Mouse (Mus musculus) frontal cortex, adult (tissue): ENCODE measurements at regions not wholly inside any gene's neighbourhood (a gene's known extent, or its start where the extent isn't known, plus 50 kb on each side); places are given as distances from the start of the nearest gene placed in this dataset.

Experiments used
- ATAC-seq: cut with Nextera tagmentation; 2 replicates; pipeline ENCODE4 v1.9.2; 2017; ENCODE audit warnings: mild to moderate bottlenecking, moderate library complexity, mixed read lengths; ENCODE audit not compliant: low TSS enrichment

DNA sequence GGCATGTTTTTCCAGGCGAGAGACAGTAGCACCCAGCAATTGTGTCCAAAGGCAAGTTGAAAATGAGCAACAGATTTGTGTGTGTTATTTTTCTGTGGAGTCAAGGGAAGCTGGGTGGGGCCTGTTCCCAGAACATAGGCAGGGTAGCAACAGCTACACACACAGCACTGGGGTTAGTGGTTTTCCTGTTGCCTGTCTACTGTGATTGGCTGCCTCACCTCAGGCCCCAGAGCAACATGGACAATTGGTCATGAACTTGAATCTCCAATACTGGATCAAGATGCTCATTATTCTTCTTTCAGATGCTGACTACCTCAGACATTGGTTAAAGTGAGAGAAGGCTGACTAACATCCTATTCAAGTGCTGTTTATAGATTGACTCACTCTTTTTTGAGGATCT, 188.9 kb downstream of the Gm5426 start:
- no peak for ATAC-seq

DNA sequence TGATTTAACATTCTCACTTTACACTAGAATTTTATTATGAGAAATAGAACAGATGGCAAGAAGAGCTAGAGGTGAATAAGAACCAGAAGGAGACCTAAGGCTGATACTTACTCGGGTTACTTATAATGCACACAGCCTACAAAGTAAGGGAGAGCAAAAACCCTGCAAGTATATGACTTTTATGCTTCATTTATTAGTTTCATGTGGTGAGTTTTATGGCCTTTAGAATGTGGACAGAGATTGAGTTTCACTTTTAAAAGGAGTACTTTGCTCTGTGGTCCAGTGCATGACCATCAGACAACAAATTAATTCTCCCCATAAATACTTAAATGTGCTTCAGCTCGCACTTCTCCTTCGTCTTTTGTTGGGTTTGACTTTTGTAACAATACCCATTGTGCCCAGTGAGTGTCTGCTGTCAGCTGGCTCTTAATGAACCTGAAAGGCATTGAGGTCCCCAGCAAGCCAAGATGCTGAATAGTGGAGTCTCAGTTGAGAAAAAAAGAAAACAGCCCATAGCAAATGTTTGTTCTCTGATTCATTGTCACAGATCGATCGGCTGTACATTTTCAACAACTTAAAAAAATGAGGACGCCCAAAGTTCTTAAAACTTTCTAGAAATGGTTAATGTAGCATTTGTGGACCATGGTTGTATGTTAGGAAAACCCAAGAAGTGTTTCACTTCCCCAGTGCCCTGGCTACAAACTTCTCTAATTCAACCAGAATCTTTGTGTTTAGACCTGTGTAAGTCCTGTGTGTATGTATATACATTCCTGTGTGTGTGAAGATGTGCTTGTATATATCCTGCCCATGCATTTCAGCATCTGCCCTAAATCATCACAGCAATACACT, 194.5 kb downstream of the Gm5426 start:
- ATAC-seq, result no peak

DNA sequence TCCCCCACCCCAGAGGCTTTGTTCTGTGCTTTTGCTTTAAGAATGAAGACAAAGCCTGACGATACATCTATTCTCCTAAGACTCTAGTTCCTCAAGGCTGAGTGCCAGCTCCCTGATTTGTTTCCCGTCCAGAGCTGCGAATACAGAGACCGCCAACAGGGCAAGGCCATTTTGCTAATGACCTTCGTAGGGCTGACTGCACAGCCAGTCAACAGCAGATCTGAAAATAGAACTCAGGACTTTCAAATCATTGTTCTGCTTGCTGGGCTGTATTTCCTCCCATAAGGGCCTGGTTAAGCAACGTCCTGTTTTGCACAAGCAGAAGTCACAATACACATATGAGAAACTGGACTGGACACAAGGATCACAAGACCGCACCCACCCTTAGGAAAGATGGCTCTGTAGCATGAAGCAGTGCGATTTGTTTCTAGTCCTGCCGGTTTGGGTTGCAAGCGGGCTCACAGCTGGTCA, 196.4 kb downstream of the Gm5426 start:
- peak; percentile 25; the same call in 1 of the 2 replicates for ATAC-seq

DNA sequence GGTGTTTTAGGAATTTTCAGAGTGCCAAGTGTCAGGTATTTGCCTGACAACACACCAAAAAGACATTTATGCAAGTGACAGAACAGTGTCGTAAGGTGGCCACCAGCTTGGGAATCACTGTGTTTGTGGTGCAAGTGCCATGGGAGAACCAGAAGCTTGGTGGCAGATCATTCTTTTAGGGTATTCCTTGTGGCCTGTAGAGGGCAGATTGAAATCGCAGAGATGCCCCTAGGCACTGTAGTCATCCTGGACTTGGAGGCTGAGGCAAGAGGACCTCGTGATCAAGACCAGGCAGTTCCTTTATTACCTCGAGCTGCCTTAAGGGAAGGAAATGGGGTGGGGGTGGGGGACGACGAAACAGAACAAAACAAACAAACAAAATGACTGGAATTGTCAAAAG, 196.8 kb downstream of the Gm5426 start:
- ATAC-seq, result peak; percentile 38

DNA sequence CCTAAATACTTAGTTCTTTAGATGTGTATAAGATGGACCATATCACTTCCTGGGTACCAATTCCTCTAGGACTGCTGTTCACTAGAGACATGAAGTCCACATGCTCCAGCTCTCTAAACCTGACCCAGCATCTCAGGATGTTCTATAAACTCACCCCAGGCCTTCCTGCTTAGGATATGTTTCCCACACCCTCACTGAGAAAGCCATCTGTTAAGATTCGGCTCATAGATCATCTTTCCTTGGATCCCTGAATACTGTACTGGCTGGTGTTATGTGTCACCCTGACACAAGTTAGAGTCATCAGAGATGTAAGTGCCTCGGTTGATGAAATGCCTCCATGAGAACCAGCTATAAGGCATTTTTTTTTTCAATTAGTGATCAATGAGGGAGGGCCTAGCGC, 199.9 kb downstream of the Gm5426 start:
- no peak for ATAC-seq

DNA sequence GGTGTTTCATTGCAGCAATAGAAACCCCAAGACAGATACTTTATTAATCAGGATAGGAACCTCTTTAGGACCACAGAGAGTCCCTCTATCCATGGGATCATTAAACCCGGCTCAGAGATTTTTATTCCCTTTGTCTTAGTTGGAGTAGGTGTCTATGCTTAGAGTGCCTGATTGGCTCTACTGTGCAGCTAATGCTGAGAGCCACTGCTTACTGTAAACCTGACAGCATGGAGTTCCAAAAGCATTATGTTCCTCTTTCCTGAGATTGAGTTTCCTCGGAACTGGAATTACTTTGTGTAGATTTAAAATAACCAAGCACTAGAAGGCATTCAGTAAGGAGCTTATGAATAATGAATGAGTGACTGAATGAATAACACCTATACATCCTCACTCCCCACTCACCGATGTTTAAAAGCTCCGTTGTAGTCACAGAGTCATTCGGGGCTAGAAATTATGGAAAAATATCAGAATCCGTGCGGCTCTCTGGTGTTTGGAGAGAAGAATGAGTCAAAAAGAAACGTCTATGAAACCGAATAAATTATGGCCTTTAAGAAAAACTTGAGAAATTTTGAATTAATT, 200.8 kb downstream of the Gm5426 start:
- peak; percentile 85 for ATAC-seq

DNA sequence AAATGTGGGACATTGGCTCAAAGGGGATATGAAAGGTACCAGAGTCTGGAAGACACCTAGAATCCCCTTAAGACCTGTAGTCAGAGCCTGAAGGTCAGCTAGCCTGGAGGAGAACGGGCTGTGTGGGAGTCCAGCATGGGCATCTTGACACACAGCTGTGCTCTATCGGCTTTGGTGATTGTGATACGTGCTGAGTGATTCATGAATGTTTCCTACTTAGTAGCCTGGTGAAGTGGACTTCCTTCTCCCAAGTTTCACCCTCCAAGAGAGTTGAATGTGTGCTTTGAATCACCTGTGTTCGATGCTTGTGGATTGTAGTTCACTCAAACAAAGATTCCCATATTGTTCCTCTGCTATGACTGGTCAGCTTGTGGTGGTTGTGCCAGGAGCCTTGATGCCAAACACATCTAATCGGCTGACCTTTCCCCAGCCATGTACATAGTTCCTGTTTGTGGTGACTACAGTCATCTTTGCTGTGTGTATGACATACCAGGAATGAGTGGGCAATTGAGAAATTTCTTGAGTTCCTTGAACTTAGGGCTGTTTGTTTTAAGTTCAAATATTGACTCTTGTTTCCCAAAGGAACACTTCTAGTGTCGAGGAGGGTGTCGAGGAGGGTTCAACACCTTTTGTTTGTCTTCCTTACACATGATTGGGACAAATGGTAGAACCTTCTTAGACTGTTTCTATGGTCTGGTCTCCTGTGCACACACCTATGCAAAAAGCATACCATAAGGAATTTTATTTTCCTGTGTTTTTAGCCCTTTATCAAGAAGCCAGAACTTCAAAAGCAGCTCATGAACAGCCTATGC, 201.6 kb downstream of the Gm5426 start:
- ATAC-seq, result no peak

DNA sequence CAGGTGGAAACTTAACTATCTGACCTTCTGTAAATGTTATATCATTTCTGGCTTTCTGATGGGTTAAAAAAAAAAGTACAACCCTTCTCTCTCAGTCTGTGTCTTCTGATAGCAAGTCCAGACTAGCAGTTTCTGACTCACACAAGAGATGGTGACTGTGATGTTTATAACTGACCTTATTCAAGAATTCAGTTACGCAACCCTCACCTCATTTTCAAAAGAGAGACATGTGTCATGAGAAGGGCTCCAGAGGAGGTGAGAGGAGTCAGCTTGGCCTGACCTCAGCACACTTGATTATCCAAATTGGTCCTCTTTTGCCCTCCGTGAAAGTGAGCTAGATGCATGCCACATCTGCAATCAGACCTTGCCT, 202.2 kb downstream of the Gm5426 start:
- ATAC-seq, result no peak

DNA sequence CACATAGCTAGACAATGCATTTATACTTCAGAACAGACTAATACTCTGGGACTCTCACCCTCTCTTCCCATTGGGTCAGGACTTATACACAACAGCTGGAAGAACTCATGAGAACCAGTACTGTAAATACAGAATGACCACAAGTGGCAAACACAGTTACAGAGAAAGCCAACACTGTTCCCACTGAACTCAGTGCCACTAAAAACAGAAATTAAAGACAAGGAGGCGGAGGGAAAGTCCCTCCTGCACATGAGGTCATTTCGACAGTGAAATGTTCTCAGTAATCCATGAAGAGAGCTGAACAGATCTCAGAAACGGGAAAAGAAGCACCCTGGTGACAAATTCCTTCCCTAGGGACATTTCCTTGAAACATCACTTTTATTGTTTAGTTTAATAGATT, 206.1 kb downstream of the Gm5426 start:
- no peak for ATAC-seq

DNA sequence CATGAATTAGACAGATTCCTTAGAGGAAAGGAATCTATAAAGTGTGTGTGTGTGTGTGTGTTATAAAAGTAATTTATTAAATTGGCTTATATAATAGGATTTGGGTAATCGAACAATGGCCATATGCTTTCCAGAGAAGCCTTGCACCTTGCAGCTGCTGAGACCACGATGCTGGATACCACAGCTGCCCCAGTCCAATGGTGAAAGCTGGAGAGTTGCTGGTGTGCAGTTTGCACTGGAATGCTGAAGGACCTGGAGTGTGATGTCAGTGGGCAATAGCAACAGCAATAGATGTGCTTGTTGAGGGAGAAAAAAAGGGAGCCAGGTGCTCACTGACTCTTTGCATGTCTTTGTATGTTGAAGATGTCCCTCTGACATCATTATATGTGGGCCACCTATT, 207.3 kb downstream of the Gm5426 start:
- ATAC-seq, result no peak

DNA sequence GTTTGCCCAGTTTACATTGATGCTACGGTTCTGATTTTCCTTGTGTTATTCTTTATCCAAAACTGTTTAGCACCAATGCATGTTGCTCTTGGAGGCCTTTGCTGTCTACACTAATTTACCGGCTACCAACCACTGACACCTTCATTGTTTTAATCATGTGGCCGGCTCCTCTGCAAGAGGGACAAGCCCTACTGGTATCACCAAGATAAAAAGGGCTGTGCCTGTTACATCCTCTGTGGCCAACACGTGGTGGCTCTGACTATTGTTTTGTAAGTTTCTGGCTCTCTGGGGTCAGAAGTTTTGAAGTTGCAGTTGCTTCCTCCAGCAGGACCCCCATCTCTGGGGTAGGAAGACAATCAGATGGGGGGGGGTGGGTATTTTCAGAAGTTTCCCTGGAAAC, 214.3 kb downstream of the Gm5426 start:
- no peak for ATAC-seq

DNA sequence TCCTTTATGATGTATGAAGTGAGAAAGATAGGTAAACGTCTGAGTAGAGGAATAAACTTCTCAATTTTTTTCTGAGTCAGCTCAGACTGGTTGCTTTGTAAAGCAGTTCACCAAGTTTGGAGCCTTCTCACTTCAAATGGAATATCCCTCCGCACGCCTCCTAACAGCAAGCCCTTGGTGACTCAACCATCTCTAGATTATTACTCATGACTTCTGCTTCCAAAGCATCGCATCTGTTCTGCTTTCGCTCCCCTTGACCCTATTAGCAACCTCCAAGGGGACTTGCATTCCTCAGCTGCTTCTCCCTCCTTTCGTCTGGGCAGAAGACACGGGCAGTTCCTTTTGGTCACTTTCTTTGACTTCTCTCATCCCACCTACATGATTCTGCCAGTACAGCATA, 214.9 kb downstream of the Gm5426 start:
- ATAC-seq, result no peak

DNA sequence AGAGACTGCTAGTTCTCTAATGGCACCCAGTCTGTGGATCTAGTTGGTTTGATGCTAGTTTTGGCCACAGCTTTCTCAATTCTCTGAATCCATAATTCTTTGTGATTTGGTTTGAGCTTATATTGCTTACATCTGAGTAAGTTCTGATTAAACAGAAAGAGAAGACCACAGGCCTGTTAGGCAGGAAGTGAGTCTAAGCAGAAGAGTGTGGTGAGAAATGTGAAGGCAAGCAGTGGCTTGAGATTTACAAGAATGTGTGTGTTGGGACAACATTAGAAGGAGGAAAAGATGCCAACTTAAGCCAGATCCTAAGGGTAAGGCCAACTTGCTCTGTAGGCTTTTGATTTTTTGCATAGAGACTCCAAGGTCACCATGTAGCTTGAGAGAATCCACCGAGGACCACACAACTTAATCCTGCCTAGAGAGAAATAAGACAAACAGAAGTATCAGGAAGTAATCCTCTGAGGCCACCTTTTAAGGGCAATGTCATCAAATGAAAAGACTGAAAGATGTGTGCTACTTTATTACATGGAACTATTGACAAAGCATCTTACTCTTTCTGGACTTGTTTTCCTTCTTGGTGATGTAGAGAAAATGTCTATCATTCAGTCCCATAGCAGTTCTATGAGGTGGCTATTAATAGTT, 220.7 kb downstream of the Gm5426 start:
- ATAC-seq, result no peak

DNA sequence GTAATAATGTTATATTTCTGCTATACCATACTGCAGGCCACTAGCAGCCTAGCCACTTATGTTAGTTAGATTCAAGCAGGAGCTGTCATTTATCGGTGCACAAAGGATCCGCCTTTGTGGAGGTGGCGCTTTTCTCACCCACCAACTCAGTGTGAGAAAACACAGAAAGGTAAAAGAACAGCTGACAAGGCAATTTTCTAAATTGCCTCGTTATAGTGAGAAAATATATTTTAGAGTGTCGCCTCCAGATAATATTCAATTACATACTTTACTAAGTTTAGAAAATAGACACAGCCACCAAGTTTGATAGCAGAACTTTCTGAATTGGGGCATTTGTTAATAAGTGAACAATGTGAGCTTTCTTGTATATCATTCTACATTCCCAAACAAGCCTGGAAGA, 221.2 kb downstream of the Gm5426 start:
- ATAC-seq, result no peak

DNA sequence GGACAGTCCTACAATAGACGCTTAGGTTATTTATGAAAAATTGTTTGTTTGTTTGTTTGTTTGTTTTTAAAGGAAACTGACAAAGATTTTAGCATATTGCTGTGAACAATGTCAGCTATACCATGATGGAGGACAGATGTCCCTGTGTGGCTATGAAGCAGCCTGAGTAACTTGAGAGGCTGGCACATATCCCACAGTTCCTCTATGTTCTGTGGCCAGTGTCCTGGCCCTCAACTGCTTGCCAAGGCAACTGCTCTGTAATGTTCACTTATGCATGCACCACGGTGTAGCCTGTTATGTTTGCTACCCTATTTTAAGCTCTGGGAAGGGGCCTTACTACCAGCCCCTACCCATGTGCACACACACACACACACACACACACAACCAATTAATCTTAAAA, 222.6 kb downstream of the Gm5426 start:
- ATAC-seq, result no peak

DNA sequence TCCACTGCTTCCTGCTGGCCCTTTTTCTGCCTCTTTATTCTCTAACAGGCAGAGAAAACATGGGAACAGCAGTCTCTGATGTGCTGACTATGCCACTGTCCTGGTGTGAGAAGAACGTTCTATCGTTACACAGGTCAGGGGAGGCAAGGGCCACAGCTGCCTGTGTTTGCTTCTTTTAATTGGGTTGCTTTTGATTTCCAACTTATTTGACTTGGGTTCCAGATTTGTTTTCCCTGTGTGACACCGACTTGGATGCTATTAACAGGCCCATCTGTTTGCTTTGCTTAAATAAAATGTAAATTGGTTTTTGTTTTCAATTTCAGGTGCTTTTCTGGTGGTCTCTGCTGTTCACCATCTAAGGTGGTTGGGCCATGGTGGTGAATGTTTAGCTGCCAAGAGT, 225.8 kb downstream of the Gm5426 start:
- ATAC-seq, result no peak

DNA sequence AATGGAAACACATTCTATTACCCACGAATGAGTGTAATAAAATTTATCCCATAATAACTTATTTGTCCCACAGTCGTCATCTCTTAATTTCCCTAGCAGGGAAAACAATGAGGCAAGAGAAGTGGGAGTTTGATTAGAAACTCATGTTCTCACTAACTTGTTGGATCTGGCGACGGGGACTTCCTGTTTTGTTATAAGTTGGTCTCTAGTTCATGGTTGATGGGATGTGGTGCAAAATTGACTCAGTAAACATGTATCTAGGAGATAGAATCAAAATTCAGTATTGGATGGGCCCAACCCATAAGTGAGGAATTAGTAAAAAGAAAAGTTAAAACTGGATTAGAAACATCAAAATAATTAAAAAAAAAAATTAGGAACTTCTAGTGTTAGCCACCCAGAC, 227.5 kb downstream of the Gm5426 start:
- no peak for ATAC-seq

DNA sequence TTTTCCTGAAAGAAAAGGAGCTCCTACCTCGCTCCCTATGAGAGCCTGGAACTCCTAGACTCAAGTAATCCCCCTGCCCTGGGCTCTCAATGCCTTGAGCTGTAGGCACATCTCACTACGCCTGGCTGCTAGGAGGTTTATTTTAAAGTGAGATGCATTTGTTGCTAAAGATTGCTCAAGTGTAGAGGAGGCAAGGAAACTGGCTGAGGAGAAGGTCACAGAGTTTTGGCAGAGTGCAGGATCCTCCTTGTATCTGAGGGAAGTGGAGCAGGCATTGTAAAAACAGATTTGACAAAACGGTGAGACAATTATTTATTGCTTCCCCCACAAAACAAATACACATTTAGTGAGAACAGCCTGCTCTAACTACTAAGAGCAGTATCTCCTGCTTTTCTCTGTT, 228.7 kb downstream of the Gm5426 start:
- no peak for ATAC-seq

DNA sequence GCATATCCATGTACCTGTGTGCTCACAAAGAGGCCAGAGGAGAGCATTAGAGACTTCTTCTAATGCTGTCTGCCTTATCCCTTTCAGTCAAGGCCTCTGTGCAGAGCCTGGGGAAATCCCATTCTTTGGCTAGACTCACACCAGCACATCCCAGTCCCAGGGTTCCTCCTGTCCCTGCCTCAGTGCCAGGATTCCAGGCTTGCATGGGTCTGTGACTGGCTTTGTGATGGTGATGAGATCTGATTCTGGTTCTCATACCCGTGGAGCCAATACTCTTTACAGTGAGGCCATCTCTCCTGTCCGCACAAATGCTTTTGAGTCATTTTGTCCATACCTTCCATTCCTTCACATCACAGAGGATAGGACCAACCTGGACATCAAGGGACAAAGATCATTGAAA, 230.5 kb downstream of the Gm5426 start:
- no peak for ATAC-seq

DNA sequence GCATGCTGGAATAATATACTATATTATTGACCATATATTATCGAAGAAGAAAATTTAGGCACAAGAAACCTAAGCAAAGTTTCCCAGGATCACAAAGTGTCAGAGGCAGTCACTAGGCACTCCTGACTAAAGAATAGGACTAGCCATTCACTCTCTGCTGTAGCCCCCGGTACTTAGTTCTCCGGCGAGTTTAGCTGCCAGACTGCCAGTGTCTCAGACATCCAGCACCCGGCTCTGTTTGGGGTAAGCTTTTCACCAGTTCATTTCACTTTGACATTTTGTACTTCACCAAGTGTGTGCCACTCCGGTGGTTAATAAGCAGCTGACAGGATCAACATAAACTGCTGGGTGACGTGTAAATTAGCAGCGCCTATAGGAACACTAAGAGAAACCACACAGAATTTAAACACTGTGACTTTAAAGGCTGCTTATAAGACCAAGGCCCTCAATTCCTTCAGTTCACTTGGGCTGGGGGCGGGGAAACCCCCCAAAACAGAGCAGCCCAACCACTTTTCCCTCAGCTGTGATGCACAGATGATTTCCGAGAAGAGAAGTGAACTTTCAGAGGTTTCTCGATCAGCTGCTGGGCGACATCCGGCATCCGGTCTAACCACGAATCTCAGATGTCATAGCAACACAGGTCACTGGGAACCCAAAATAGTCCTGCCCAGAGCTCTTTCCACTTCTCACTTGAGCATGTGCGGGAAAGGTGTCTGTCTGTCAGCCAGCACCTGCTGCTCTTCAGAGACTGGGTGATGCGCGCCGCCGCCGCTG, 234.3 kb downstream of the Gm5426 start:
- peak; percentile 51 for ATAC-seq

DNA sequence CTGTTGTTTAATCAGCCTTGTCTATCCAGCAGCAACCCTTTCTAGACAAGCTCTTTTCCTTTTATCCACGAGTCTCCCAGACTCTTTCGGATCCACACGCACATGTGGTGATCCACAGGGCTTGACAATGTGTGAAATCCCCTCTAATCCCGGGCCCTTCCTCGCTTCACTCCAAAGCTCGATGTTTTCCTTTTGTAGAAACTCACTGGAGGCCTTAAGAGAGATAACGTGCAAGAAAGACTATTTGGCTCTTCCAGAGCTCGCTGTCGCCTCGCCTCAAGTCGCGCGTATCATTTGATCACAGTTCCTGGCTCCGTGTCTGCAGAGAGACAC, 234.9 kb downstream of the Gm5426 start:
- peak; percentile 64 for ATAC-seq
